Mouse (Mus musculus) kidney, embryonic 14.5 days (tissue): Measurements from ENCODE around the gene Ube2i. TPM values are rescaled to one million over a fixed set of nuclear protein-coding genes. Genes with fewer than 3 reads are reported as not detected.

ENCODE experiments used
- ATAC-seq: fragments of 200-750 bp; cut with Nextera tagmentation; 2 replicates; pipeline ENCODE4 v1.8.0; 2017; ENCODE audit warnings: moderate number of reproducible peaks, mild to moderate bottlenecking, moderate TSS enrichment, moderate library complexity; ENCODE audit not compliant: low FRiP score, low TSS enrichment
- H3K27ac ChIP-seq: fragments of 300-500 bp; sonication (generic); 2 replicates; pipeline ENCODE4 v1.5.1; 2014; ENCODE audit warnings: low read depth, mild to moderate bottlenecking, low read length, moderate library complexity, mixed read lengths
- H3K27me3 ChIP-seq: fragments of 300-500 bp; sonication (generic); 2 replicates; pipeline ENCODE4 v1.6.1; 2014; ENCODE audit warnings: mild to moderate bottlenecking, low read length; ENCODE audit not compliant: control insufficient read depth, insufficient read depth
- H3K36me3 ChIP-seq: fragments of 300-500 bp; sonication (generic); 2 replicates; pipeline ENCODE4 v1.6.1; 2014; ENCODE audit warnings: low read length, mixed read lengths; ENCODE audit not compliant: control insufficient read depth, insufficient read depth
- H3K4me1 ChIP-seq: fragments of 300-500 bp; sonication (generic); 2 replicates; pipeline ENCODE4 v1.6.1; 2014; ENCODE audit warnings: low read length, mixed read lengths; ENCODE audit not compliant: control insufficient read depth, insufficient read depth
- H3K4me2 ChIP-seq: fragments of 300-500 bp; sonication (generic); replicated peaks from 2 replicates; pipeline ENCODE4 v1.6.1; 2014; ENCODE audit warnings: low read depth, mild to moderate bottlenecking, low read length
- H3K4me3 ChIP-seq: fragments of 300-500 bp; sonication (generic); 2 replicates; pipeline ENCODE4 v1.5.1; 2014; ENCODE audit warnings: mild to moderate bottlenecking, low read length
- H3K9ac ChIP-seq: fragments of 300-500 bp; sonication (generic); 2 replicates; pipeline ENCODE4 v1.6.1; 2014; ENCODE audit warnings: low read depth, mild to moderate bottlenecking, low read length, moderate library complexity
- H3K9me3 ChIP-seq: fragments of 300-500 bp; sonication (generic); 2 replicates; pipeline ENCODE4 v1.6.1; 2016; ENCODE audit warnings: low read length; ENCODE audit not compliant: control insufficient read depth
- WGBS: fragments of 180-500 bp; shearing (Covaris S2); extraction: QIAGEN DNeasy Blood & Tissue Kit; methylation state at CpG from one replicate; pipeline ENCODE4 v1.1.7; 2014; 5-methylcytosine and 5-hydroxymethylcytosine counted together
- polyA plus RNA-seq: library from polyadenylated mRNA; unstranded; fragments of >200 nt; fragmentation: Nextera tagmentation; extraction: Ambion mirVana; gene quantifications from 2 replicates; pipeline ENCODE4 v1.2.1, GENCODE M21; 2014

Ube2i gene
- 675 and 744 TPM in 2 replicates for polyA plus RNA-seq

- no peak for ATAC-seq
- Histone ChIP-seq H3K27me3 (no peaks in the 10 kb centered on the region), H3K36me3 (peaks cover 12% of the 10 kb centered on the region), H3K4me1 (peaks cover 18% of the 10 kb centered on the region), H3K9ac (peak within 1 kb of the TSS; percentile 100), H3K27ac (peak within 1 kb of the TSS; percentile 94), H3K4me2 (peak within 1 kb of the TSS; percentile 34), H3K4me3 (peak within 1 kb of the TSS; percentile 99), H3K9me3 (no peaks in the 10 kb centered on the region)
- 81% methylated on average over 9 of the region's 9 CpGs for WGBS
Observed at GRCm38 (mm10) chr17:25274571-25275346, at the start of gene Ube2i. TSS of gene Ube2i (minus strand) at chr17:25274622.

- no peak for ATAC-seq
- WGBS, result 13% methylated on average over 2 of the region's 2 CpGs
- Histone ChIP-seq H3K9ac (no peak overlapping the region), H3K4me1 (no peaks in the 10 kb centered on the region), H3K27me3 (no peaks in the 10 kb centered on the region), H3K36me3 (no peaks in the 10 kb centered on the region), H3K27ac (no peak overlapping the region), H3K4me2 (no peak overlapping the region), H3K4me3 (no peak overlapping the region), H3K9me3 (no peaks in the 10 kb centered on the region)
Observed at GRCm38 (mm10) chr17:25322930-25323329, 48.5 kb upstream of the Ube2i start.

GRCm38 (mm10) chr17:25320819-25321218 is 46.4 kb upstream of the Ube2i start:
- no peak for ATAC-seq

GRCm38 (mm10) chr17:25318354-25318753 is 43.9 kb upstream of the Ube2i start, which contains the start of gene Prss29:
TSS of gene Prss29 (plus strand) at chr17:25318654.
- Histone ChIP-seq H3K36me3 (no peaks in the 10 kb centered on the region), H3K4me3 (no peak within 1 kb of the TSS), H3K9me3 (no peaks in the 10 kb centered on the region), H3K27me3 (no peaks in the 10 kb centered on the region), H3K27ac (no peak within 1 kb of the TSS), H3K9ac (no peak within 1 kb of the TSS), H3K4me2 (no peak within 1 kb of the TSS), H3K4me1 (no peaks in the 10 kb centered on the region)
- 78% methylated on average over 5 of the region's 5 CpGs for WGBS
- no peak for ATAC-seq

More at GRCm38 (mm10) chr17:25320819-25321218, 46.4 kb upstream of the Ube2i start:
- Histone ChIP-seq H3K9me3 (no peaks in the 10 kb centered on the region), H3K4me3 (no peak overlapping the region), H3K4me2 (no peak overlapping the region), H3K9ac (no peak overlapping the region), H3K27ac (no peak overlapping the region), H3K27me3 (no peaks in the 10 kb centered on the region), H3K4me1 (no peaks in the 10 kb centered on the region), H3K36me3 (no peaks in the 10 kb centered on the region)
- WGBS, result 86% methylated on average over 8 of the region's 8 CpGs

- Histone ChIP-seq H3K27me3 (no peaks in the 10 kb centered on the region), H3K4me2 (no peak within 1 kb of the TSS), H3K4me3 (no peak within 1 kb of the TSS), H3K9me3 (no peaks in the 10 kb centered on the region), H3K36me3 (no peaks in the 10 kb centered on the region), H3K4me1 (no peaks in the 10 kb centered on the region), H3K9ac (no peak within 1 kb of the TSS), H3K27ac (no peak within 1 kb of the TSS)
- ATAC-seq, result no peak
- 71% methylated on average over 4 of the region's 4 CpGs for WGBS
Observed at GRCm38 (mm10) chr17:25308346-25308745, 33.9 kb upstream of the Ube2i start, which contains the start of gene Prss28. TSS of gene Prss28 (plus strand) at chr17:25308646.

GRCm38 (mm10) chr17:25298094-25298493 is 23.7 kb upstream of the Ube2i start, which contains the start of gene Prss34:
TSS of gene Prss34 (plus strand) at chr17:25298394.
- WGBS, result 81% methylated on average over 5 of the region's 5 CpGs
- no peaks in the 10 kb centered on the region for H3K9me3 ChIP-seq
- no peaks in the 10 kb centered on the region for H3K36me3 ChIP-seq
- no peak within 1 kb of the TSS for H3K27ac ChIP-seq
- H3K4me3 ChIP-seq, result no peak within 1 kb of the TSS
- H3K27me3 ChIP-seq, result no peaks in the 10 kb centered on the region
- ATAC-seq, result no peak
- H3K4me1 ChIP-seq, result no peaks in the 10 kb centered on the region
- no peak within 1 kb of the TSS for H3K9ac ChIP-seq
- no peak within 1 kb of the TSS for H3K4me2 ChIP-seq

GRCm38 (mm10) chr17:25294111-25294510 is 19.7 kb upstream of the Ube2i start:
- Histone ChIP-seq H3K4me1 (no peaks in the 10 kb centered on the region), H3K27me3 (no peaks in the 10 kb centered on the region), H3K9ac (no peak overlapping the region), H3K4me2 (no peak overlapping the region), H3K27ac (no peak overlapping the region), H3K9me3 (no peaks in the 10 kb centered on the region), H3K4me3 (no peak overlapping the region), H3K36me3 (no peaks in the 10 kb centered on the region)
- 57% methylated on average over 1 of the region's 1 CpGs for WGBS
- ATAC-seq, result no peak

GRCm38 (mm10) chr17:25293495-25293894 is 19.1 kb upstream of the Ube2i start:
- H3K9ac ChIP-seq, result no peak overlapping the region
- no peak for ATAC-seq
- no peak overlapping the region for H3K4me3 ChIP-seq
- H3K27ac ChIP-seq, result no peak overlapping the region
- H3K9me3 ChIP-seq, result no peaks in the 10 kb centered on the region
- WGBS, result 81% methylated on average over 5 of the region's 5 CpGs
- H3K27me3 ChIP-seq, result no peaks in the 10 kb centered on the region
- H3K36me3 ChIP-seq, result no peaks in the 10 kb centered on the region
- no peak overlapping the region for H3K4me2 ChIP-seq
- H3K4me1 ChIP-seq, result no peaks in the 10 kb centered on the region

- H3K4me2 ChIP-seq, result no peak overlapping the region
- H3K4me3 ChIP-seq, result no peak overlapping the region
- 37% methylated on average over 4 of the region's 4 CpGs for WGBS
- ATAC-seq, result no peak
- no peak overlapping the region for H3K27ac ChIP-seq
- H3K4me1 ChIP-seq, result no peaks in the 10 kb centered on the region
- no peak overlapping the region for H3K9ac ChIP-seq
- no peaks in the 10 kb centered on the region for H3K36me3 ChIP-seq
- no peaks in the 10 kb centered on the region for H3K9me3 ChIP-seq
- H3K27me3 ChIP-seq, result no peaks in the 10 kb centered on the region
Observed at GRCm38 (mm10) chr17:25290411-25290810, 16.0 kb upstream of the Ube2i start.
